Mouse (Mus musculus): ENCODE results near the gene Ccl6. TPM values are rescaled to one million over a fixed set of nuclear protein-coding genes. Genes with fewer than 3 reads are reported as not detected.

Ccl6 gene
- total and polyA plus RNA-seq, 3 experiments, result 0.30 to 1.2 (median 0.93) TPM

- Histone ChIP-seq H3K9ac (ENCODE audit: insufficient read depth, low read depth) (no peak overlapping the region), H3K36me3 (replicated peaks in 1 of 2; ENCODE audit: control insufficient read depth in 1 of 2, insufficient read depth in 1 of 2, low read length in 1 of 2) (no peaks in the 10 kb centered on the region), H3K27me3 (replicated peaks) (peaks cover 3% of the 10 kb centered on the region), H3K27ac (ENCODE audit: insufficient read depth, low read depth) (no peak overlapping the region), H3K9me3 (replicated peaks; ENCODE audit: low read length) (no peaks in the 10 kb centered on the region), H3K4me1 (ENCODE audit: control insufficient read depth in 1 of 2, insufficient read depth in 2 of 2) (peaks cover 9 to 21% of the 10 kb centered on the region in 2 experiments; a peak in 3 of 4 replicates), H3K79me2 (replicated peaks; ENCODE audit: control insufficient read depth, extremely low read depth, insufficient read depth, poor library complexity, severe bottlenecking) (no peaks in the 10 kb centered on the region), H3K4me2 (ENCODE audit: insufficient read depth, low read depth, poor library complexity, severe bottlenecking) (no peak overlapping the region), H3K4me3 (replicated peaks in 1 of 3; ENCODE audit: low read depth in 2 of 3, low read length in 2 of 3, poor library complexity in 1 of 3) (no peak overlapping the region)
- TF ChIP-seq MXI1 (IDR thresholded peaks at IDR 0.05; ENCODE audit: low read depth, low read length) (no peak), CHD2 (IDR thresholded peaks at IDR 0.05; ENCODE audit: low read length) (no peak), ZMIZ1 (IDR thresholded peaks at IDR 0.05; ENCODE audit: low read depth, low read length) (no peak), SIN3A (IDR thresholded peaks at IDR 0.05; ENCODE audit: low read length) (no peak), E2F4 (IDR thresholded peaks at IDR 0.05; ENCODE audit: insufficient replicate concordance, low read depth, low read length) (no peak), ZC3H11A (IDR thresholded peaks at IDR 0.05; ENCODE audit: low read depth, low read length) (no peak), MYC (IDR thresholded peaks at IDR 0.05; ENCODE audit: low read depth, low read length) (no peak), ZNF384 (IDR thresholded peaks at IDR 0.05; ENCODE audit: low read depth, low read length) (no peak), HCFC1 (IDR thresholded peaks at IDR 0.05; ENCODE audit: low read depth, low read length) (no peak)
- dilution Hi-C loops (cut with MboI; ENCODE audit: extremely low pct_ligation_motif_present, extremely low pct_unique_long_range_greater_than_20kb, low sequenced_read_pairs) (no loop called here), in situ Hi-C loops (cut with MboI; ENCODE audit: low pct_ligation_motif_present, low pct_unique_long_range_greater_than_20kb, low sequenced_read_pairs) (loop anchor here (10.0 to 25.0 kb wide), 2 partner anchors 178 to 371 kb away; partner anchors contain the start of genes Ddx52 and Wfdc21)
- no peak for DNase-seq (ENCODE audit: extremely low read depth)
Measured at GRCm38 (mm10) chr11:83566617-83567016, 26.3 kb downstream of the Ccl6 start.

GRCm38 (mm10) chr11:83563754-83564153, 29.1 kb downstream of the Ccl6 start:
- Histone ChIP-seq H3K4me3 (replicated peaks in 1 of 3; ENCODE audit: low read depth in 2 of 3, low read length in 2 of 3, poor library complexity in 1 of 3) (no peak overlapping the region), H3K27ac (ENCODE audit: insufficient read depth, low read depth) (no peak overlapping the region), H3K27me3 (replicated peaks) (peaks cover 1% of the 10 kb centered on the region), H3K9ac (ENCODE audit: insufficient read depth, low read depth) (no peak overlapping the region), H3K9me3 (replicated peaks; ENCODE audit: low read length) (no peaks in the 10 kb centered on the region), H3K4me1 (ENCODE audit: control insufficient read depth in 1 of 2, insufficient read depth in 2 of 2) (peaks cover 0 to 26% of the 10 kb centered on the region in 2 experiments; a peak in 2 of 4 replicates), H3K4me2 (ENCODE audit: insufficient read depth, low read depth, poor library complexity, severe bottlenecking) (no peak overlapping the region), H3K36me3 (replicated peaks in 1 of 2; ENCODE audit: control insufficient read depth in 1 of 2, insufficient read depth in 1 of 2, low read length in 1 of 2) (no peaks in the 10 kb centered on the region), H3K79me2 (replicated peaks; ENCODE audit: control insufficient read depth, extremely low read depth, insufficient read depth, poor library complexity, severe bottlenecking) (no peaks in the 10 kb centered on the region)
- dilution Hi-C loops (cut with MboI; ENCODE audit: extremely low pct_ligation_motif_present, extremely low pct_unique_long_range_greater_than_20kb, low sequenced_read_pairs) (no loop called here), in situ Hi-C loops (cut with MboI; ENCODE audit: low pct_ligation_motif_present, low pct_unique_long_range_greater_than_20kb, low sequenced_read_pairs) (loop anchor here (5.0 to 25.0 kb wide), 3 partner anchors 69 to 374 kb away; partner anchors contain the start of genes Ddx52 and Wfdc21)
- no peak for DNase-seq (ENCODE audit: extremely low read depth)
- TF ChIP-seq ETS1 (conservative IDR thresholded peaks at IDR 0.05; ENCODE audit: low read depth, low read length) (no peak), ZKSCAN1 (IDR thresholded peaks at IDR 0.05; ENCODE audit: borderline replicate concordance, low read depth, low read length) (no peak), PAX5 (IDR thresholded peaks at IDR 0.05; ENCODE audit: low read length) (no peak), USF2 (conservative IDR thresholded peaks at IDR 0.05; ENCODE audit: low read depth, low read length) (no peak), UBTF (IDR thresholded peaks at IDR 0.05; ENCODE audit: low read depth, low read length) (no peak), E2F4 (IDR thresholded peaks at IDR 0.05; ENCODE audit: insufficient replicate concordance, low read depth, low read length) (no peak), NELFE (IDR thresholded peaks at IDR 0.05; ENCODE audit: low read depth, low read length) (no peak), JUN (IDR thresholded peaks at IDR 0.05; ENCODE audit: insufficient read depth, low read depth, low read length) (no peak), POLR2A (IDR thresholded peaks at IDR 0.05; ENCODE audit: low read depth, low read length) (no peak)

Data from CH12.LX (cell line).